Mouse (Mus musculus) heart, postnatal 25 days (tissue): ENCODE results near the gene Slc6a17. TPM values are rescaled to one million over a fixed set of nuclear protein-coding genes. Genes with fewer than 3 reads are reported as not detected.

ENCODE experiments used
- DNase-seq: peaks from one replicate; pipeline ENCODE4 v3.0.0; 2022; ENCODE audit warnings: low spot score
- intact Hi-C: fragments of 180-260 bp; cut with DNase I; formaldehyde crosslinking; loops from one replicate; pipeline ENCODE4 v1.15.1; 2025
- total RNA-seq, 2 experiments: library from RNA; stranded (reverse); gene quantifications; 2 replicates each; pipeline ENCODE4 v1.2.3; 2021

Slc6a17 gene
- total RNA-seq, 2 experiments from 2014 or later: 1.5 to 2.4 TPM

- intact Hi-C loops: no loop called here
- no peak for DNase-seq
These were observed 10.7 kb upstream of the Slc6a17 start for GRCm38 (mm10) chr3:107528401-107529118.

GRCm38 (mm10) chr3:107524547-107524946 lies 6.7 kb upstream of the Slc6a17 start:
- DNase-seq: no peak
- intact Hi-C loops: no loop called here

GRCm38 (mm10) chr3:107520931-107521330 lies 3.1 kb upstream of the Slc6a17 start:
- DNase-seq: no peak
- intact Hi-C loops: no loop called here

GRCm38 (mm10) chr3:107516776-107517630 lies 815 bp downstream of the Slc6a17 start:
- intact Hi-C loops: no loop called here
- no peak for DNase-seq

- intact Hi-C loops: no loop called here
- DNase-seq: no peak
These were observed 1.8 kb downstream of the Slc6a17 start for GRCm38 (mm10) chr3:107515989-107516388.

- intact Hi-C loops: no loop called here
- DNase-seq: no peak
These were observed 6.4 kb downstream of the Slc6a17 start for GRCm38 (mm10) chr3:107511416-107511815.

- intact Hi-C loops: no loop called here
- no peak for DNase-seq
These were observed 9.1 kb downstream of the Slc6a17 start for GRCm38 (mm10) chr3:107508696-107509095.

- no peak for DNase-seq
- intact Hi-C loops: no loop called here
These were observed 9.9 kb downstream of the Slc6a17 start for GRCm38 (mm10) chr3:107507966-107508365.

- DNase-seq: no peak
- intact Hi-C loops: no loop called here
These were observed 11.3 kb downstream of the Slc6a17 start for GRCm38 (mm10) chr3:107506531-107506930.

- DNase-seq: no peak
- intact Hi-C loops: no loop called here
These were observed 12.1 kb downstream of the Slc6a17 start for GRCm38 (mm10) chr3:107505464-107506367.

- no peak for DNase-seq
- intact Hi-C loops: no loop called here
These were observed 13.3 kb downstream of the Slc6a17 start for GRCm38 (mm10) chr3:107504542-107504941.

GRCm38 (mm10) chr3:107503716-107504115 lies 14.1 kb downstream of the Slc6a17 start:
- no peak for DNase-seq
- intact Hi-C loops: no loop called here

- intact Hi-C loops: no loop called here
- no peak for DNase-seq
These were observed 16.1 kb downstream of the Slc6a17 start for GRCm38 (mm10) chr3:107501702-107502151.

GRCm38 (mm10) chr3:107500301-107500700 lies 17.5 kb downstream of the Slc6a17 start:
- DNase-seq: no peak
- intact Hi-C loops: no loop called here

- no peak for DNase-seq
- intact Hi-C loops: no loop called here
These were observed 21.6 kb downstream of the Slc6a17 start for GRCm38 (mm10) chr3:107496086-107496850.

- intact Hi-C loops: no loop called here
These were observed 22.3 kb downstream of the Slc6a17 start for GRCm38 (mm10) chr3:107495524-107495923.

GRCm38 (mm10) chr3:107491459-107491858 lies 26.4 kb downstream of the Slc6a17 start:
- intact Hi-C loops: no loop called here
- no peak for DNase-seq

More at GRCm38 (mm10) chr3:107495524-107495923, 22.3 kb downstream of the Slc6a17 start:
- no peak for DNase-seq

- intact Hi-C loops: no loop called here
- DNase-seq: no peak
These were observed 29.2 kb downstream of the Slc6a17 start for GRCm38 (mm10) chr3:107488637-107489036.

- intact Hi-C loops: loop anchor here (5.0 kb wide), 1 partner anchor 69 kb away; no protein-coding TSS in a partner anchor
- no peak for DNase-seq
These were observed 34.5 kb downstream of the Slc6a17 start for GRCm38 (mm10) chr3:107483290-107483689.
